ENCODE assay signal across 10 mouse cellular contexts in the genomic region with DNA sequence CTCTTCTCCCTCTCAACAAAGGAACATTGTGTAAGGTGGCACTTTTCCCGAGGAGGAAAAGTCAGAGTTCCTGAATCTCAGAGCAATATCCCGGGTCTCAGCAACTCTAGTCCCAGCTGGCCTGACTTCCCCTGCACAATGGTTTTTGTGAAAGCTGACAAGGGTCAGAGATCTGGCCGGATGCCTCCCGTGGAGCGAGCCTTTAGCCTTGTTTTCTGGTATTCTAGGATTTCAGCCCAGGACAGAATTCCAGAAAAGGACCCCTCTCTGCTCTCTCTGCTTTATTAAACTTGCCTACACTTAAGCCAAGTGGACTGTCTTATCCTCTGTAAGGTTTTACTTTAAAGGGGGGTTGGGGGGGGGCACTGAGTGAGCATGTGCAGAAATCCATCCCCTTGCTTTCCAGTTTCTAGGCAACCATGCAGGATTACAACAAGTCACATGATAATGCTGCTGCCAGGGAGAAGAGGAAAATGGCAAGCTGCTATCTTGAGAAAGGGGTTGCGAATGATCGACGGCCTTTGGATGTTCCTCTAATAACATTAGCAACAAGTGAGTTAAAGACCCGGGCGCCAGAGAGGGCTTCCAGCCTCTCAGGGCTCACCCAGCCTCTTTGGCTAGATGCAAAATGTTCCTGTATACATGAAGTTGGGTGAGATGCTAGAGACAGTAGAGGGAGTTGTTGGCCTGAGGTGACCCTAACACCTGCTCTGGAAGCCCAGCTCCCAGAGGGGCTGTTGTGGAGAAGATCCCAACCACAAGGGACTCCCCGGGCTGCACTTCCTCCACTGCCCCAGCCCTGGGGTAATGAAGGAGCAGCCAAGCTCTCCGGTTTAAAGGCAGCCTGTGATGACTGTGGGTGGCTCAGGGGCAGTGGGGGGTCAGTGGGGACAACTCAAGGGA. TPM values are rescaled to one million over a fixed set of nuclear protein-coding genes. Genes with fewer than 3 reads are reported as not detected.
DNase-seq lines count a peak whose midpoint lies in the region; ATAC-seq and TF ChIP-seq lines count a peak whose summit lies in the region.
"Had no signal": no experiment of that assay in that cellular context is flagged by ENCODE, and none has a peak within 500 bp of the region (broad histone marks: within the 10 kb centered on the region; RNA-seq: fewer than 3 reads in every experiment).

No protein-coding gene starts in this region.

- DNase-seq in lung, embryonic 14.5 days, result peak; percentile 75
- no peak for DNase-seq in lung, postnatal 14 days
- DNase-seq in forebrain, embryonic 11.5 days (ENCODE audit: low spot score), result no peak
- DNase-seq in kidney, adult 2 months, result peak; percentile 38
- DNase-seq in midbrain, postnatal 0 days (ENCODE audit: low spot score), result peak; percentile 80
- no peak for DNase-seq in cerebellum, adult 9-10 months
- no peak for DNase-seq in MN1 (ENCODE audit: low spot score)

- H3K4me1 ChIP-seq in lung, embryonic 14.5 days (ENCODE audit: insufficient read depth), result peaks cover 5% of the 10 kb centered on the region; the same call in 1 of the 2 replicates
- peaks cover 4% of the 10 kb centered on the region for H3K4me1 ChIP-seq in forebrain, embryonic 11.5 days (replicated peaks; ENCODE audit: control insufficient read depth, insufficient read depth, low read length)
- H3K4me1 ChIP-seq in kidney, adult 2 months (ENCODE audit: control insufficient read depth, insufficient read depth, low read length), result no peaks in the 10 kb centered on the region
- H3K4me1 ChIP-seq in midbrain, postnatal 0 days (ENCODE audit: insufficient read depth, low read length), result peaks cover 12% of the 10 kb centered on the region; the same call in 1 of the 2 replicates

- no peaks in the 10 kb centered on the region for H3K27me3 ChIP-seq in lung, embryonic 14.5 days (ENCODE audit: insufficient read depth, low read length)
- H3K27me3 ChIP-seq in forebrain, embryonic 11.5 days (ENCODE audit: control insufficient read depth, insufficient read depth, low read length), result no peaks in the 10 kb centered on the region
- H3K27me3 ChIP-seq in kidney, adult 2 months (replicated peaks; ENCODE audit: control insufficient read depth, insufficient read depth, low read length), result no peaks in the 10 kb centered on the region; the same call in 1 of the 2 replicates
- no peaks in the 10 kb centered on the region for H3K27me3 ChIP-seq in midbrain, postnatal 0 days (ENCODE audit: insufficient read depth, low read length)

- H3K4me3 ChIP-seq in lung, embryonic 14.5 days (ENCODE audit: low read depth, low read length), result no peak overlapping the region
- H3K4me3 ChIP-seq in forebrain, embryonic 11.5 days (ENCODE audit: low read depth, low read length), result no peak overlapping the region
- H3K4me3 ChIP-seq in kidney, adult 2 months (ENCODE audit: insufficient read depth, low read depth, low read length), result no peak overlapping the region
- peak overlapping the region; percentile 14; the same call in 1 of the 2 replicates for H3K4me3 ChIP-seq in midbrain, postnatal 0 days (ENCODE audit: low read depth, low read length)
- H3K4me3 ChIP-seq: heart, adult 2 months; myocyte had no signal

- no peak overlapping the region for H3K9ac ChIP-seq in lung, embryonic 14.5 days
- peak overlapping the region; percentile 35; the same call in 1 of the 2 replicates for H3K9ac ChIP-seq in forebrain, embryonic 11.5 days (ENCODE audit: low read length)
- no peak overlapping the region for H3K9ac ChIP-seq in midbrain, postnatal 0 days (replicated peaks; ENCODE audit: low read length, poor library complexity, severe bottlenecking)

- no peaks in the 10 kb centered on the region for H3K36me3 ChIP-seq in lung, embryonic 14.5 days (ENCODE audit: insufficient read depth)
- H3K36me3 ChIP-seq in forebrain, embryonic 11.5 days (ENCODE audit: control insufficient read depth, insufficient read depth, low read length), result no peaks in the 10 kb centered on the region
- no peaks in the 10 kb centered on the region for H3K36me3 ChIP-seq in kidney, adult 2 months (ENCODE audit: control insufficient read depth, insufficient read depth, low read length)
- no peaks in the 10 kb centered on the region for H3K36me3 ChIP-seq in midbrain, postnatal 0 days (ENCODE audit: insufficient read depth, low read length)

- H3K9me3 ChIP-seq in lung, embryonic 14.5 days (ENCODE audit: low read depth, low read length), result no peaks in the 10 kb centered on the region
- peaks cover 3% of the 10 kb centered on the region; the same call in 1 of the 2 replicates for H3K9me3 ChIP-seq in forebrain, embryonic 11.5 days (ENCODE audit: control insufficient read depth, low read length)
- H3K9me3 ChIP-seq in midbrain, postnatal 0 days (ENCODE audit: low read length), result no peaks in the 10 kb centered on the region

- no peak for TF ChIP-seq CTCF in lung, embryonic 14.5 days (IDR thresholded peaks at IDR 0.05; ENCODE audit: low read depth)
- TF ChIP-seq CTCF in kidney, adult 2 months (conservative IDR thresholded peaks at IDR 0.05; ENCODE audit: insufficient read depth, insufficient read length, low read depth, low read length), result no peak
- no peak; the same call in 1 of the 2 replicates for TF ChIP-seq CTCF in midbrain, postnatal 0 days (IDR thresholded peaks at IDR 0.05)

- H3K27ac ChIP-seq in lung, embryonic 14.5 days (ENCODE audit: low read depth), result peak overlapping the region; percentile 38; the same call in 1 of the 2 replicates
- peak overlapping the region; percentile 59; the same call in 1 of the 2 replicates for H3K27ac ChIP-seq in forebrain, embryonic 11.5 days (ENCODE audit: low read depth, low read length)
- H3K27ac ChIP-seq in kidney, adult 2 months (ENCODE audit: insufficient read depth, low read depth, low read length), result no peak overlapping the region
- H3K27ac ChIP-seq in midbrain, postnatal 0 days (ENCODE audit: low read depth, low read length), result peak overlapping the region; percentile 63
- H3K27ac ChIP-seq: heart, adult 2 months had no signal

- TF ChIP-seq POLR2A in kidney, adult 2 months (IDR thresholded peaks at IDR 0.05; ENCODE audit: low read depth, low read length), result no peak

- 18% methylated on average over 12 of the region's 12 CpGs for WGBS in lung, embryonic 14.5 days
- WGBS in forebrain, embryonic 11.5 days, result 8% methylated on average over 12 of the region's 12 CpGs
- 22% methylated on average over 12 of the region's 12 CpGs for WGBS in kidney, adult 2 months
- WGBS in midbrain, postnatal 0 days, result 2% methylated on average over 12 of the region's 12 CpGs

- peak overlapping the region; percentile 1; the same call in 1 of the 2 replicates for H3K4me2 ChIP-seq in lung, embryonic 14.5 days
- H3K4me2 ChIP-seq in forebrain, embryonic 11.5 days (ENCODE audit: low read depth, low read length, severe bottlenecking), result 0 out of 2 replicates have a peak overlapping the region, but pooled peaks have one; percentile 3
- H3K4me2 ChIP-seq in midbrain, postnatal 0 days (ENCODE audit: low read depth, low read length, poor library complexity, severe bottlenecking), result peak overlapping the region; percentile 49

- ATAC-seq in lung, embryonic 14.5 days (ENCODE audit: insufficient read depth), result no peak
- ATAC-seq in forebrain, embryonic 11.5 days (replicated peaks; ENCODE audit: low FRiP score), result no peak
- ATAC-seq in midbrain, postnatal 0 days (ENCODE audit: low FRiP score), result no peak
- ATAC-seq in megakaryocyte, adult 5-6 weeks (ENCODE audit: poor library complexity, severe bottlenecking), result no peak

RNA-seq across cellular contexts. Expression of a gene that starts 2.5 kb away (rescaled TPM):
- polyA plus RNA-seq in lung, embryonic 14.5 days (2014; fragmentation: Nextera tagmentation; extraction: Ambion mirVana), result 13.0 and 15.5 TPM in 2 replicates
- polyA plus RNA-seq in forebrain, embryonic 11.5 days (2014; fragmentation: Nextera tagmentation; extraction: Ambion mirVana), result 20.9 and 23.9 TPM in 2 replicates
- polyA plus RNA-seq in kidney, adult 2 months (2012; rRNA removed), result 2.7 and 3.1 TPM in 2 replicates
- 38.0 and 55.2 TPM in 2 replicates for total RNA-seq in midbrain, postnatal 0 days (2014; rRNA removed)
- 7.5 and 9.7 TPM in 2 replicates for polyA plus RNA-seq in midbrain, postnatal 0 days (2015; fragmentation: Nextera tagmentation; extraction: Ambion mirVana)
- 1.8 and 3.1 TPM in 2 replicates for total RNA-seq in megakaryocyte, adult 5-6 weeks (2015)
- 1.3 and 1.5 TPM in 2 replicates for total RNA-seq in megakaryocyte, adult 5-6 weeks (2017)

Comparison
In these comparisons a context has a peak if more than half of its experiments do, and no peak if none do; other contexts are left out.
1. DNase-seq: peak in lung, embryonic 14.5 days (single experiment), kidney, adult 2 months (single experiment) and midbrain, postnatal 0 days (single experiment); none in lung, postnatal 14 days (single experiment), forebrain, embryonic 11.5 days (single experiment), cerebellum, adult 9-10 months (single experiment) and MN1 (single experiment).
2. Peak in every context shown above with its lines, with median percentiles within 50 percentile points of each other: H3K4me2 ChIP-seq.